Comparison of ENCODE assay signal across 10 mouse cellular contexts in the genomic region with DNA sequence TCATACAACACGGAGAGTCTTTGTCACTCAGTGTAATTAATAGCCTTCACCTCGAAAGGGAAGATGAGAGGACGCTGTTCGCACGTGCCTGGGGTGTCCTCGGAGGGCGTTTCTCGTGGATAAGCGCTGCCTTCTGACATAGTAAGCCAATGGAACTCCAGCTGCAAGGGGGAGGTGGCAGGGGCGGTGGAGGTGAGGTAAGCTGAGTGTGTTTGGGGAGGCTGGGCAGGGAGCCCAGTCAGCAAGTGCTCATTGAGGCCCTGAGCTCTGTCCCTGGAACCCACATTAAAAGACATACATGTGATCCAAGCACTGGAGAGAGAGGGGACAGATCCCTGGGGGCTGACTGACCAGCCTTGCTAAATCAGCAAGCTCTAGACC.
A peak's percentile ranks its signal among the peaks of the same experiment; 100 is the strongest.
DNase-seq lines count a peak whose midpoint lies in the region; ATAC-seq and TF ChIP-seq lines count a peak whose summit lies in the region.
"Had no signal": no experiment of that assay in that cellular context is flagged by ENCODE, and none has a peak within 500 bp of the region (broad histone marks: within the 10 kb centered on the region; RNA-seq: fewer than 3 reads in every experiment).

No protein-coding gene starts in this region.

- TF ChIP-seq CTCF in lung, adult 2 months (IDR thresholded peaks at IDR 0.05; ENCODE audit: insufficient read depth, low read length), result no peak
- TF ChIP-seq CTCF in hindbrain, postnatal 0 days (IDR thresholded peaks at IDR 0.05; ENCODE audit: low read depth), result no peak
- peak; percentile 13; the same call in 1 of the 2 replicates for TF ChIP-seq CTCF in olfactory bulb, adult 2 months (IDR thresholded peaks at IDR 0.05; ENCODE audit: insufficient read depth, low read depth, low read length)

- no peak overlapping the region for H3K9ac ChIP-seq in hindbrain, postnatal 0 days (replicated peaks; ENCODE audit: low read length)
- H3K9ac ChIP-seq: liver, embryonic 12.5 days had no signal

- no peak for TF ChIP-seq POLR2A in lung, adult 2 months (IDR thresholded peaks at IDR 0.05; ENCODE audit: borderline replicate concordance, extremely low read depth, low read depth, low read length)
- TF ChIP-seq POLR2A in olfactory bulb, adult 2 months (IDR thresholded peaks at IDR 0.05; ENCODE audit: insufficient read depth, low read depth, low read length), result no peak

- H3K36me3 ChIP-seq in heart, embryonic 10.5 days, result no peaks in the 10 kb centered on the region
- no peaks in the 10 kb centered on the region for H3K36me3 ChIP-seq in hindbrain, postnatal 0 days (ENCODE audit: insufficient read depth, low read length)
- H3K36me3 ChIP-seq: liver, embryonic 12.5 days had no signal

- peaks cover 32% of the 10 kb centered on the region for H3K4me1 ChIP-seq in heart, embryonic 10.5 days
- H3K4me1 ChIP-seq in lung, adult 2 months (ENCODE audit: control insufficient read depth, insufficient read depth, low read length), result no peaks in the 10 kb centered on the region
- 0 out of 2 replicates have a peak, but pooled peaks cover 2% of the 10 kb centered on the region for H3K4me1 ChIP-seq in hindbrain, postnatal 0 days (ENCODE audit: insufficient read depth, low read length)
- peaks cover 7% of the 10 kb centered on the region; the same call in 1 of the 2 replicates for H3K4me1 ChIP-seq in olfactory bulb, adult 2 months (ENCODE audit: control insufficient read depth, insufficient read depth, low read length)

- no peak for DNase-seq in heart, embryonic 10.5 days (ENCODE audit: low spot score)
- no peak for DNase-seq in heart, postnatal 4 days
- peak; percentile 16 to 41 for DNase-seq in lung, adult 18-20 months
- DNase-seq in lung, adult 2 months, result no peak
- peak; percentile 23 for DNase-seq in hindbrain, postnatal 0 days (ENCODE audit: low spot score)
- no peak for DNase-seq in gastrocnemius, postnatal 4 days (ENCODE audit: low spot score in 2 of 2)
- DNase-seq in right cerebral cortex, postnatal 36 days (ENCODE audit: low spot score in 2 of 2), result no peak
- DNase-seq: thymus, adult 2 months had no signal

- peaks cover 16% of the 10 kb centered on the region; the same call in 1 of the 2 replicates for H3K27me3 ChIP-seq in heart, embryonic 10.5 days (ENCODE audit: insufficient read depth, poor library complexity, severe bottlenecking)
- H3K27me3 ChIP-seq in hindbrain, postnatal 0 days (ENCODE audit: insufficient read depth, low read length), result no peaks in the 10 kb centered on the region

- H3K27ac ChIP-seq in heart, embryonic 10.5 days, result peak overlapping the region; percentile 36; the same call in 1 of the 2 replicates
- H3K27ac ChIP-seq in hindbrain, postnatal 0 days, result no peak overlapping the region
- no peak overlapping the region for H3K27ac ChIP-seq in olfactory bulb, adult 2 months (ENCODE audit: insufficient read depth, low read depth, low read length)
- H3K27ac ChIP-seq: liver, embryonic 12.5 days had no signal

- H3K4me3 ChIP-seq in heart, embryonic 10.5 days, result no peak overlapping the region
- no peak overlapping the region for H3K4me3 ChIP-seq in lung, adult 2 months (replicated peaks; ENCODE audit: extremely low read depth, low read depth, low read length)
- H3K4me3 ChIP-seq in hindbrain, postnatal 0 days (ENCODE audit: low read length), result no peak overlapping the region
- H3K4me3 ChIP-seq in olfactory bulb, adult 2 months (ENCODE audit: insufficient read depth, low read depth, low read length), result no peak overlapping the region
- H3K4me3 ChIP-seq: liver, embryonic 12.5 days had no signal

- peak; percentile 50; the same call in 1 of the 2 replicates for ATAC-seq in hindbrain, postnatal 0 days
- ATAC-seq: liver, embryonic 12.5 days had no signal

- peak overlapping the region; percentile 24; the same call in 1 of the 2 replicates for H3K4me2 ChIP-seq in hindbrain, postnatal 0 days (ENCODE audit: low read depth, low read length)
- H3K4me2 ChIP-seq: liver, embryonic 12.5 days had no signal

- no peaks in the 10 kb centered on the region for H3K9me3 ChIP-seq in heart, embryonic 10.5 days
- H3K9me3 ChIP-seq in hindbrain, postnatal 0 days (ENCODE audit: low read length), result no peaks in the 10 kb centered on the region
- H3K9me3 ChIP-seq: liver, embryonic 12.5 days had no signal

- 63% methylated on average over 10 of the region's 10 CpGs for WGBS in heart, embryonic 10.5 days
- WGBS in lung, adult 2 months, result 56% methylated on average over 10 of the region's 10 CpGs
- WGBS in hindbrain, postnatal 0 days, result 46% methylated on average over 10 of the region's 10 CpGs
- 29% methylated on average over 10 of the region's 10 CpGs for WGBS in olfactory bulb, adult 2 months

Comparison
In these comparisons a context has a peak if more than half of its experiments do, and no peak if none do; other contexts are left out.
1. DNase-seq: peak in lung, adult 18-20 months (2 of 2) and hindbrain, postnatal 0 days (single experiment); none in heart, embryonic 10.5 days (single experiment), heart, postnatal 4 days (single experiment), lung, adult 2 months (single experiment), gastrocnemius, postnatal 4 days (0 of 2) and right cerebral cortex, postnatal 36 days (0 of 2).